Mouse (Mus musculus) stomach, postnatal 0 days (tissue): Measurements from ENCODE around the gene Tmem242.

Source experiments
- CTCF ChIP-seq: IDR thresholded peaks from 2 replicates; pipeline ENCODE4 v1.5.1; 2016; ENCODE audit warnings: antibody characterized with exemption, low read depth, mild to moderate bottlenecking, moderate library complexity
- EP300 ChIP-seq: optimal IDR thresholded peaks from 2 replicates; pipeline ENCODE3; 2016; ENCODE audit warnings: antibody characterized with exemption

DNA sequence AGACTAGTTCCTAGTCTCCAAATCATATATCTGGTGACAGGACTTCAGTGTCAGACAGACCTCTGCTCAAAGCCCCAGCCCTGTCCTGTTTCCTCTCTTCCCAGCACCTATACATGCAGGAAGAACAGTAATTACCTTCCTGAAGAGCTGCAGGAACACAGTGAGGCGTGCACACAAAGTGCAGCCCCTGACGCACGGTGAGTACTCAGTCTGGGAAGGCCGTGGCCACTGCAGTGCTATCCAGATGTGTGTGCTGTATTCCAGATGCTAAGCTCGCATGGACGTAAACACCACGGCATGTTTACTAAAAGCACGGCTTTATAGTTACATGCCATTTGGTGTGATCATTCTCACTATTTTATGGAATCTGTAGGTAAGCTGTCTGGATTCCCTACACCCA is 27.8 kb downstream of the Tmem242 start:
- TF ChIP-seq EP300: no peak
- TF ChIP-seq CTCF: no peak
